Mouse (Mus musculus): ENCODE results near the gene Cux2.

GRCm38 (mm10) chr5:122043567-122043966, 6.3 kb downstream of the Cux2 start:
- no peak for TF ChIP-seq TAL1 (conservative IDR thresholded peaks at IDR 0.05; ENCODE audit: low read depth, low read length)
- no peak for TF ChIP-seq CTCF (IDR thresholded peaks at IDR 0.05; ENCODE audit: low read depth, low read length)

Measured in G1E (cell line).